Mouse (Mus musculus): ENCODE results near the gene Paqr4. TPM values are rescaled to one million over a fixed set of nuclear protein-coding genes. Genes with fewer than 3 reads are reported as not detected.

Paqr4 gene
- polyA plus RNA-seq, 1 experiment from 2014 or later: 7.4 TPM

DNA sequence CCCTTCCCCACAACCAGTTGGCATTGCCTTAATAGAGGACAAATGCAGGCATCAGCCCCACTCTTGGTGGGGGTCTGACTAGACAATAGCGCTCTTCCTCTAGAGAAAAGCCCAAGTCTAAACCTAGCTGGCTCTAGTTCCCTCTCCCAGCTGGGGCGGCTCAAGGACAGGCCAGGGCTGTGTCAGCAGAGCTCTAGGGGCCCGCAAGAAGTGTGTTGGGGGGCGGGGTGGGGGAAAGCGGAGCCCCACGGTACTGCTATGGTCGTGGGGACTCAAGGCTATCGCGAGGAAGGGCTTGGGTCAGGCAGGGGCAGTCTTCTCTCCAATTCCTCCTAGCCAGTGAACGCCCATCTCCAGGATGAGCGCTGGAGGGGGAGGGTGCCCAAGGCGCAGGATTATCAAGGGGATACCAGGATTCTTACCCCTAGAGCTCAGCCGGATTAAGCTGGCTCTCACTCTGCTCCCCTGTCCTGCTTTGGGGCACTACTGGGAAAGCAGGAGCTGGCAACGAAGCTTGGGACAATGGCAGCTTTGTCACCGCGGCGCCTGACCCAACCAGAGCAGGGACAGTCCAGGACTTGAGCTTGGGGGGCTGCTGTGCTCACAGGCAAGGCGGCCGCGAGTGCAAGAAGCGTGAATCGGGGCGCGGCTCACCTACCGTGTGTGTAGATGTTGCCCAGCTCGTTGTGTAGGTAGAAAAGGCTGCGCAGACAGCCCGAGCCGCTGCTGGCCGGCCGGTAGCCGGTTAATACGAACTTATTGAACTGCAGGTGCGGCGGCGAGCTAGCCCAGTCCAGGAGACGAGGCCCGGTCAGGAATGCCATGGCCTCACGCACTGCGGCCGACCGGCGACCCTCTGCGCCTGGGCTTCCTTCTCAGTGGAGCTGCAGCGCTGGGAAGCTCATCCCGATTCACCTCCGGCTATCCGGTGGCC, 1.2 kb downstream of the Paqr4 start:
- ATAC-seq: peak; percentile 9
- Histone ChIP-seq H3K4me3 (peak overlapping the region; percentile 66), H3K27me3 (replicated peaks) (peaks cover 79% of the 10 kb centered on the region), H3K36me3 (peaks cover 32% of the 10 kb centered on the region), H3K27ac (peak overlapping the region; percentile 63; the same call in 1 of the 2 replicates), H3K9ac (peak overlapping the region; percentile 71), H3K4me2 (peak overlapping the region; percentile 98), H3K9me3 (replicated peaks) (no peaks in the 10 kb centered on the region), H3K4me1 (peaks cover 39% of the 10 kb centered on the region)
- WGBS (ENCODE audit: insufficient replicate concordance): 2% methylated on average over 48 of the region's 48 CpGs

DNA sequence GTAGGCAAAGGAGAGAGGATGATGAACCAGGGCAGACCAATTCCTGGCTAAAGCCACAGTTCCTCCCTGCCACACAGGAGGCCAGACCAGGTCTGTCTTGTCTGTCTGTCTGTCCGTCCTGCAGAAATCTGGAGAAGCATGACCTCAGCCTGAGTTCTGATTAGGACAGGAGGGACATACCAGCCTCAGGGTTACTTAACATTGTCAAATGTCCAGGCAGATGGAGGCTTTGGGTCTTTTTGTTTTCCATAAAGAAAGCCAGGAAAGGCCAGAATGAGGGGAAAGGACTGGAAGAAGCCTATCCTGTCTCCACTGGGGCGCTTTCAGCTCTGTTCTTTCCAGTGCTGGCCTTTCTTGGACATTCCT, 1.8 kb downstream of the Paqr4 start:
- H3K9me3 ChIP-seq (replicated peaks): no peaks in the 10 kb centered on the region
- peaks cover 39% of the 10 kb centered on the region for H3K4me1 ChIP-seq
- peak overlapping the region; percentile 71; the same call in 1 of the 2 replicates for H3K9ac ChIP-seq
- peaks cover 38% of the 10 kb centered on the region for H3K36me3 ChIP-seq
- 33% methylated on average over 2 of the region's 2 CpGs for WGBS (ENCODE audit: insufficient replicate concordance)
- no peak for ATAC-seq
- H3K4me2 ChIP-seq: peak overlapping the region; percentile 98
- H3K27me3 ChIP-seq (replicated peaks): peaks cover 72% of the 10 kb centered on the region
- H3K4me3 ChIP-seq: peak overlapping the region; percentile 66; the same call in 1 of the 2 replicates
- no peak overlapping the region for H3K27ac ChIP-seq

DNA sequence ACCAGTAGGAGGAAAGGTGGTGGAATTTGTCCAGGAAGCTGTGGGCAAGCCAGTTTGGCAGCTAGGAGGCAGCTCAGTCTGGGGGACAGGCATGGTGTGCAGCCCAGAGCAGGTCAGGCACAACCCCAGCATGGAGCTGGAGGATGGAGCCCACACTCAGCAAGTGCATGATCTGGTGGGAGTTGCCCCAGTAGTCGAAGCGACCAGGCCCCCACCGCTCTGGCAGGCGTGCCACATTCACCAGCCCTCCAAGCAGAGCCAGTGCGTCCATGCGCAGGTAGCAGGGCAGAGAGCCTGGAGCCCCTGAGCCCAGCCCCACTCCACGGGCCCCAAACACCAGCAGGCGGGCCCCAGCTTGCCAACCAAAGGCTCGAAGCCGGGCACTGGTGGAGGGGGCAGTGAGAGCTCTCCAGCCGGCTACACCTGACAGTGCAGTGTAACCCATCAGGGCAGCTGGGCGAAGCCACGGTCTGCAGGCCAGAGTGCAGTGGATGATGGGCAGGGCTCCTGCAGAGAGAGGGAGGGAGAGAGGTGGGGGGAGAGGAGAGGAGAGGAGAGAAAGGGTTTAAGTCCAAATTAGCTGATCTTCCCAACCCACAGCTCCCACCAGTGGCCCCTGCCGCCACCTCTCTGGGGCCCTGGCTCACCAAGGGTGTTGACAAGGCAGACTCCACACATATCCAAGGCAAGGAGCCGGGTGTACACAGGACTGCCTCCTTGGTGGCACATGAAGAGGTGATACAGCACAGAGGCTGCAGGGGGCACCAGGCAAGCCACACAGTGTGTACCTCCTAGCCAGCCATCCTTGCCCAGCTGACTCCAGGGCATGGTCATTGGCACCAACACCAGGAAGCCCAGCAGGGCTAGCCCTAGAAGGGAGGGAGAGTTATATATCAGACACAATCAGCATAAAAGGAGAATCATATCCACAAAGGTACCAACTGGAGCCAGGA, 2.9 kb downstream of the Paqr4 start:
- H3K4me2 ChIP-seq: no peak overlapping the region

DNA sequence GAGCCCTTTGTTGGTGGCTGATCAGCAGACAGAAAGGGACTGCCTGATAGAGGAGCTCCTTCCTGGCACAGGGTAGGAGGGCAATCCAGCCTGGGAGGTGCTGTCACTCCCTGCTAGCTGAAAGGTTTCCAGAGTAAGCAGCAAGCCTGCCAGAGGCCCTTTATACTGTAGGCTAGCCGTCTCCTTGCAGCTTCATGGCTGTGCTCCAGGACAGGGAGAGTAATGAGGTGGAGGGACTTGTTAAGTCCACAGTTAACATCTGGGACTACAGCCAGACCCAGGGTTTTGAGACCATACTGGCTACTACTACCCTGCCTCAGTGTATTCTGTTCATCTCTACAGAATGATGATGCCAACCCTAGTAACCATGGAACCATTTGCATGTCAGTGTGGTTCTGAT, 6.3 kb downstream of the Paqr4 start:
- Histone ChIP-seq H3K27ac (no peak overlapping the region), H3K4me1 (peaks cover 26% of the 10 kb centered on the region), H3K27me3 (replicated peaks) (peaks cover 27% of the 10 kb centered on the region), H3K4me2 (no peak overlapping the region), H3K9ac (no peak overlapping the region), H3K36me3 (peaks cover 54% of the 10 kb centered on the region), H3K9me3 (replicated peaks) (no peaks in the 10 kb centered on the region), H3K4me3 (no peak overlapping the region)
- no peak for ATAC-seq
- 72% methylated on average over 1 of the region's 1 CpGs for WGBS (ENCODE audit: insufficient replicate concordance)

More for the DNA sequence above, 2.9 kb downstream of the Paqr4 start:
- H3K36me3 ChIP-seq: peaks cover 49% of the 10 kb centered on the region
- no peak for ATAC-seq
- peaks cover 62% of the 10 kb centered on the region for H3K27me3 ChIP-seq (replicated peaks)
- H3K9ac ChIP-seq: no peak overlapping the region
- no peaks in the 10 kb centered on the region for H3K9me3 ChIP-seq (replicated peaks)
- H3K4me1 ChIP-seq: peaks cover 39% of the 10 kb centered on the region
- no peak overlapping the region for H3K27ac ChIP-seq
- H3K4me3 ChIP-seq: no peak overlapping the region
- 67% methylated on average over 15 of the region's 15 CpGs for WGBS (ENCODE audit: insufficient replicate concordance)

DNA sequence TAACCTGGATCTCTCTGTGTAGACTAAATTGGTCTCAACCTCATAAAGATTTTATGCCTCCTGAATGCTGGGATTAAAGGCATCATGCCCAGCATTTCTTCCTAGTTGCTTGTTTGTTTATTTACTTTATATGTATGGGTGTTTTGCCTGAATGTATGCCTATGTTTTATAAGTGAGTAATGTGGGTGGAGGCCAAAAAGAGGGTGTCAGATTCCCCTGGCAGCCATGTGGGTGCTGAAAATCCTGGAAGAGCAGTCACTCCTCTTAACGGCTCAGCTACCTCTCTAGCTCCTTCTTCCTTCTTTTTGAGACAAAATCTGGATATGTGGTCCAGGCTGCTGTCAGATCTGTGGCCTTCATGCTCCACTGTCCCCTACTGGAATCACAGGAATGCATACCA, 10.2 kb downstream of the Paqr4 start:
- WGBS (ENCODE audit: insufficient replicate concordance): 67% methylated on average over 1 of the region's 1 CpGs
- Histone ChIP-seq H3K36me3 (peaks cover 32% of the 10 kb centered on the region), H3K9ac (no peak overlapping the region), H3K27ac (no peak overlapping the region), H3K4me2 (no peak overlapping the region), H3K4me1 (peaks cover 38% of the 10 kb centered on the region), H3K9me3 (replicated peaks) (no peaks in the 10 kb centered on the region), H3K4me3 (no peak overlapping the region), H3K27me3 (replicated peaks) (no peaks in the 10 kb centered on the region)
- ATAC-seq: no peak

DNA sequence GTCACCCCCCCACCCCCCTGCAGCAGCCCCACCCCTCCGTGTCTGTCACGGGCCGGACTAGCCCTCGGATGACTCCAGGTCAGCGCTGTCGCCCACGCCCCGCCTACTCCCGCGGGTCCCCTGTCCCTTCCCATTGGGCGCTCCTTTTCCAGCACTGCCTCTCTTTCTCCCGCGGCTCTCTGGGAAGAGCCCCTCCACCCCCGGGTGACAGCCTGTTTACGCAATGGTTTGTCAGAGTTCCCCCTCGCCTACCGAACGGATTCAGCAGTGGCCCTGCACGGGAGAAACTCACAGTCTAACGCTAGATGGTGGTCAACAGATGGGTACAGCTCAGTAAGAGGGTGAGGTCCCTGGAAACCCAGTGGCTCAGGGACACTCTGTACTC, 13.9 kb downstream of the Paqr4 start:
- WGBS (ENCODE audit: insufficient replicate concordance): under 1% methylated on average over 20 of the region's 20 CpGs
- H3K36me3 ChIP-seq: no peaks in the 10 kb centered on the region
- H3K4me2 ChIP-seq: peak overlapping the region; percentile 89
- peaks cover 42% of the 10 kb centered on the region for H3K4me1 ChIP-seq
- no peaks in the 10 kb centered on the region for H3K9me3 ChIP-seq (replicated peaks)
- H3K27ac ChIP-seq: peak overlapping the region; percentile 93
- ATAC-seq: peak; percentile 85
- 0 out of 2 replicates have a peak, but pooled peaks cover 6% of the 10 kb centered on the region for H3K27me3 ChIP-seq (replicated peaks)
- peak overlapping the region; percentile 88 for H3K4me3 ChIP-seq
- peak overlapping the region; percentile 91 for H3K9ac ChIP-seq

DNA sequence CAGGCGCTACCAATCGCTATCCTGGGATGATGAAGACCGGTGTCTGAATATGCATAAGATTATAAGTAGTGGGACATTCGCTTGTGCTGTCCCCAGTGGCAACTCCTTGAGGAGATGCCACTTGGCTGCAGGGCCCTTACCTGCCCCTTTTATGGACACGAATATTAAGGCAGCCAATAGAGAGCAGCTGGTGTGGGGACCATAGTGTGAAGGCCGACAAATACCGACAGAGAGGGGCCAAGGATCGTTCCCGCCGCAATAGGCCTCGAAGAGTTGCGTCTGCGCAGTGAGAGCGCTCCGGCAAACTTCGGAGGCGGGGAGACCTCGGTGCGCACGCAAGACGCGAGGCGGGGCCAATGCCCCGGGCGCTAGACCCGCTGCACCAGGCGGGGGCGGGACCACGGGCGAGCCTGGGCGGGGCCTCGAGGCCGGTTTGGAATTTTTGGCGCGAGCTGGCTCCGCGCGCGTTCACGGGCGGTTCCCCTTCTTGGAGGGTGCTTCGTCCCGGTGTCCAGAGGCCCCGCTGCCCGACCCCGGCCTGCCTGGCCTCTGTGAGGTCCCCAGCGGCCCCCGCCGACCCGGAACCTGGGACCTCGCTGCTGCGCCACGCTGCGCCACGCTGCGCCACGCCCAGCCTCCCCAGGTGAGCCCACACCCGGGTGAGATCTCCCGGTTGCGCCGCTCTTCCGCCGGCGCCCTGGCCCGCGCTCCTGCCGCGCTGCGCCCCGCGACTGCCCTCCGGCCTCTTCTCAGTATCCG, 14.5 kb downstream of the Paqr4 start, which contains the start of gene Pkmyt1:
Gene Pkmyt1, plus strand, starts transcription at position 338 of the 759 bp plus-strand sequence.
- no peaks in the 10 kb centered on the region for H3K9me3 ChIP-seq (replicated peaks)
- ATAC-seq: peak; percentile 92
- WGBS (ENCODE audit: insufficient replicate concordance): 1% methylated on average over 69 of the region's 73 CpGs
- H3K9ac ChIP-seq: peak within 1 kb of the TSS; percentile 91
- peak within 1 kb of the TSS; percentile 88 for H3K4me3 ChIP-seq
- 0 out of 2 replicates have a peak, but pooled peaks cover 6% of the 10 kb centered on the region for H3K27me3 ChIP-seq (replicated peaks)
- peaks cover 37% of the 10 kb centered on the region for H3K4me1 ChIP-seq
- peak within 1 kb of the TSS; percentile 93 for H3K27ac ChIP-seq
- H3K4me2 ChIP-seq: peak within 1 kb of the TSS; percentile 89
- no peaks in the 10 kb centered on the region for H3K36me3 ChIP-seq

DNA sequence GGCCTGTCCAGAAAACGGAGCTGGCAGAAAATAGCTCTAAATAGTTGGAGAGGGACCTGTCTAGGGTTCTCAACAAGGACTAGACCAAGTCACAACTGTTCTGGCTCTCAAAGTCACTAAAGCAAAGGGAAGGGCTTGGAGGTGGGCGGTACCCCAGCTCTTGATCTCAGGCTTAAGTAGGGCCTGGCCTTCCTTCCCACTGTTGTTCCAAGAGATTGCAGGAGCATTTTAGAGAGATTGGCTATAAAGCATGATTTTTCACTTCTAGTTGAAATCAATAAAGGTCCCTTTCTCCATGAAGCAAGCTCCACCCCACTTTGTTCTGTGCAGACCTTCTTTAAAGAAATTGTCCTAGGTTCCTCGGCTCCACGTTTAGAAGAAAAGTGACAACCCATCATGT, 15.2 kb downstream of the Paqr4 start:
- peak overlapping the region; percentile 88 for H3K4me3 ChIP-seq
- peaks cover 10% of the 10 kb centered on the region for H3K27me3 ChIP-seq (replicated peaks)
- H3K9ac ChIP-seq: peak overlapping the region; percentile 91
- ATAC-seq: no peak
- peak overlapping the region; percentile 93 for H3K27ac ChIP-seq
- no peaks in the 10 kb centered on the region for H3K36me3 ChIP-seq
- H3K4me1 ChIP-seq: peaks cover 30% of the 10 kb centered on the region
- H3K4me2 ChIP-seq: peak overlapping the region; percentile 89
- H3K9me3 ChIP-seq (replicated peaks): no peaks in the 10 kb centered on the region
- WGBS (ENCODE audit: insufficient replicate concordance): 52% methylated on average over 4 of the region's 4 CpGs

DNA sequence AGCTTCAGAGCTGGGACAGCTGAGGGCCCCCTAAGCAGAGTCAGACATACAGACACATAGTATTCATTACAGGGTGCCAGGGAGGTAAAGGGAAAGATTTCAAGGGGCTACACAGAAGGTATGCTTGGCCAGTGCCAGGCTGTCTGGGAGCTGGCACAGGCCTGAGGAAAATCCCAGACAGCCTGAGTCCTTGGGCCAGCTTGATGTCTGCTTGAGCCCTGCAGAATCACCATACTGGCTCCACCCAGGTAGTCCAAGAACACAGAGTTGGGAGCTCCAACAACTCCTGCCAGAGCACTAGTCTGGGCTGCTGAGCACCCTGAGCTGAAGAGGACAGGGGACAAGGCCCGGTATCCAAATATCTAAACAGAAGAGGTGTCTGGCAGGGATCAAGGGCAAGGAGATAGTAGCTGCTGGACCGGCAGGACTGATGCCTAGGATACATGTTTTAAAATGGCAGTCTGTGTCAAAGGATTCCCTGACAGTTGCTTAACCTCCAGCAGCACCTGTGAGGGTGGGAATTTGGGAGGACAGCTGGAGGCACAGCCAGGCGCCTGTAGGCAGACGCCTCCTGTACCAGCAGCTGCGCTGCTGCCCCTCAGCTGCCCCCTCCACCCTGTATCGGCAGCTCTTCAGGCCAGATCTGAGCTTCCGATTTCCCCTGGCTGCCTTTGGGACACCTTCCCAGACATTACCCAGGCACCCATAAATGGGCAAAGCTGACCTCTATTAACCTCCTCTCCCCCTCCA, 18.1 kb downstream of the Paqr4 start, which contains the start of gene 1520401A03Rik:
Gene 1520401A03Rik, minus strand, starts transcription at position 408 of the 750 bp plus-strand sequence.
- H3K27me3 ChIP-seq (replicated peaks): peaks cover 28% of the 10 kb centered on the region
- H3K4me2 ChIP-seq: no peak within 1 kb of the TSS
- H3K4me3 ChIP-seq: no peak within 1 kb of the TSS
- 64% methylated on average over 7 of the region's 7 CpGs for WGBS (ENCODE audit: insufficient replicate concordance)
- no peaks in the 10 kb centered on the region for H3K36me3 ChIP-seq
- H3K27ac ChIP-seq: no peak within 1 kb of the TSS
- H3K9ac ChIP-seq: no peak within 1 kb of the TSS
- ATAC-seq: no peak
- H3K4me1 ChIP-seq: peaks cover 19% of the 10 kb centered on the region
- H3K9me3 ChIP-seq (replicated peaks): no peaks in the 10 kb centered on the region

DNA sequence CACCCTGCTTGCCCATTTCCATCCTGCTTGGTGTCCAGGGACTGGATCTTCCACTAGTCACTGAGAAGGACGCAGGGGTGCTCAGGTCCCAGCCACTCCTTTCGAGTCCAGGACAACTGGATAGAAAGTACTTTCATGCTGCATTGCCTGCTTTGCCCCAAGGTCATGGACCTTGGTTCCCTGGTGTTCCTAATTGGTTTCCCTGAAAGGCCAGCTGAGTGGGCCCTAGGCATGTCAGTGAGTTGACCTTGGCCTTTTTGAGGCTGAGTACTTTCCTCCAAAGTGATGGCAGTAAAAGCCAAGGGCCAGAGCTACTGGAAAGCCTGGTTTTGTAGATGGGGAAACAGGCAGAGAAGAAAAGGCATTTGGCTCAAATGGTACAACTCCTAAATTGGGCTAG, 18.8 kb downstream of the Paqr4 start:
- Histone ChIP-seq H3K9ac (no peak overlapping the region), H3K9me3 (replicated peaks) (no peaks in the 10 kb centered on the region), H3K36me3 (no peaks in the 10 kb centered on the region), H3K4me2 (no peak overlapping the region), H3K4me3 (no peak overlapping the region), H3K27me3 (replicated peaks) (peaks cover 35% of the 10 kb centered on the region), H3K27ac (no peak overlapping the region), H3K4me1 (peaks cover 12% of the 10 kb centered on the region)
- no peak for ATAC-seq
- WGBS (ENCODE audit: insufficient replicate concordance): 66% methylated on average over 2 of the region's 2 CpGs
